In genomic region chr10:41474981-41475391, GRCm38 (mm10) we compare ENCODE assay signal across 1 mouse cellular context.
TF ChIP-seq lines count a peak whose summit lies in the region.

No protein-coding gene starts in this region.

TF ChIP-seq in MEL, 35 proteins besides CTCF, POLR2A, EP300 and RAD21 (continued from another document):
- TF ChIP-seq CHD1 (IDR thresholded peaks at IDR 0.05; ENCODE audit: low read depth, low read length) = no peak
- no peak for TF ChIP-seq E2F4 (IDR thresholded peaks at IDR 0.05; ENCODE audit: borderline replicate concordance, low read depth, low read length)
- peak; percentile 68 for TF ChIP-seq TAL1 (IDR thresholded peaks at IDR 0.05; ENCODE audit: low read length)
- no peak for TF ChIP-seq CHD2 (IDR thresholded peaks at IDR 0.05; ENCODE audit: low read length)
- TF ChIP-seq UBTF (IDR thresholded peaks at IDR 0.05; ENCODE audit: borderline replicate concordance, insufficient read depth, low read depth, low read length) = no peak
- TF ChIP-seq MAZ (IDR thresholded peaks at IDR 0.05; ENCODE audit: low read depth, low read length) = no peak
- TF ChIP-seq ZNF384 (IDR thresholded peaks at IDR 0.05; ENCODE audit: low read depth, low read length) = no peak
- TF ChIP-seq MEF2A (IDR thresholded peaks at IDR 0.05; ENCODE audit: extremely low read depth, insufficient replicate concordance, low read depth, low read length, poor library complexity, severe bottlenecking) = 0 out of 2 replicates have a peak, but pooled peaks have one; percentile 41
- TF ChIP-seq POLR2AphosphoS5 (IDR thresholded peaks at IDR 0.05; ENCODE audit: borderline replicate concordance, low read depth, low read length) = no peak
- peak; percentile 70 for TF ChIP-seq GATA1 (IDR thresholded peaks at IDR 0.05; ENCODE audit: low read depth, low read length)
- TF ChIP-seq KAT2A (conservative IDR thresholded peaks at IDR 0.05; ENCODE audit: low read depth, low read length) = no peak
- TF ChIP-seq ZMIZ1 (IDR thresholded peaks at IDR 0.05; ENCODE audit: low read depth, low read length) = no peak
- no peak for TF ChIP-seq USF2 (IDR thresholded peaks at IDR 0.05; ENCODE audit: borderline replicate concordance in 1 of 2, insufficient read depth in 1 of 2, low read depth in 1 of 2, low read length in 2 of 2)
- TF ChIP-seq SIN3A (IDR thresholded peaks at IDR 0.05; ENCODE audit: low read length) = no peak
- peak; percentile 71 for TF ChIP-seq TCF12 (IDR thresholded peaks at IDR 0.05; ENCODE audit: low read depth, low read length)
